Mouse (Mus musculus): ENCODE data around the gene Cdh26.

DNA sequence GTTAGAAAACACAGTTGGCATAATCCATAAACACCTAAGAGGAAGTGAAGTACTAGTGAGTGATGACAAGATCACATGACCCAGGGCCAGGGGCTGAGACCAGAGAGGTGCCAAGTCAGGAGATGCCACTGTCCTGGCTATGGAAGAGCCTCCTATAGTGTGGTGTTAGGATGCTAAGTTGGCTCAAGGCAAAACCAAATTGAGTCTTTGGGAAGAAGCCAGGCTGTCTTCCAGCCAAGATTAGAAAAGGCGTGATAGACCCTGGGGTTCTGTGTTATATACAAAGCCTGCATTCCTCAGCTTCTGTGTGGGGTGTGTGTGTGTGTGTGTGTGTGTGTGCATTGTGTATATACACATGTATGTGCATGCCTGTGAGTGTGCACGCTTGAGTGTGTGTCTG, 48.7 kb downstream of the Cdh26 start:
- TF ChIP-seq POLR2A (IDR thresholded peaks at IDR 0.05; ENCODE audit: control insufficient read depth in 1 of 2, insufficient read depth in 1 of 2, low read depth in 1 of 2, low read length in 2 of 2, poor library complexity in 1 of 2), result no peak
- no peak for TF ChIP-seq EP300 (IDR thresholded peaks at IDR 0.05; ENCODE audit: low read depth in 1 of 2, low read length in 2 of 2)
- no peak for TF ChIP-seq GATA1 (IDR thresholded peaks at IDR 0.05; ENCODE audit: low read depth, low read length)
- no peak for TF ChIP-seq CHD1 (IDR thresholded peaks at IDR 0.05; ENCODE audit: low read depth, low read length)
- no peak for TF ChIP-seq CTCF (IDR thresholded peaks at IDR 0.05 in 2 of 3, conservative IDR thresholded peaks at IDR 0.05 in 1 of 3; ENCODE audit: control insufficient read depth in 1 of 3, insufficient read depth in 1 of 3, low read depth in 2 of 3, low read length in 3 of 3, poor library complexity in 1 of 3, severe bottlenecking in 1 of 3)
- TF ChIP-seq RCOR1 (IDR thresholded peaks at IDR 0.05; ENCODE audit: low read depth, low read length), result no peak

Data from MEL (cell line).